Mouse (Mus musculus): ENCODE measurements at regions not wholly inside any gene's neighbourhood (a gene's known extent, or its start where the extent isn't known, plus 50 kb on each side); places are given as distances from the start of the nearest gene placed in this dataset.

GRCm38 (mm10) chr16:23672375-23672774, 151.8 kb upstream of the Masp1 start:
- DNase-seq = no peak

GRCm38 (mm10) chr16:23670161-23670560, 149.5 kb upstream of the Masp1 start:
- no peak for DNase-seq

GRCm38 (mm10) chr16:23669651-23670050, 149.0 kb upstream of the Masp1 start:
- no peak for DNase-seq

All from adrenal gland, adult 8-10 months (tissue).